Mouse (Mus musculus) heart, adult 2 months (tissue): ENCODE measurements around the gene Elob.

Experiments used
- CTCF ChIP-seq: fragments of 200-600 bp; IDR thresholded peaks from 2 replicates; pipeline ENCODE4 v1.8.1; 2022; ENCODE audit warnings: antibody characterized with exemption, mild to moderate bottlenecking, moderate library complexity
- EP300 ChIP-seq: fragments of 200-500 bp; IDR thresholded peaks from 2 replicates; pipeline ENCODE4 v1.6.1; 2011; ENCODE audit warnings: low read depth, low read length, control low read depth; ENCODE audit not compliant: insufficient read depth
- POLR2A ChIP-seq: fragments of 200-500 bp; IDR thresholded peaks from 2 replicates; pipeline ENCODE4 v1.6.1; 2011; ENCODE audit warnings: mild to moderate bottlenecking, low read depth, low read length, control low read depth; ENCODE audit not compliant: insufficient read depth

DNA sequence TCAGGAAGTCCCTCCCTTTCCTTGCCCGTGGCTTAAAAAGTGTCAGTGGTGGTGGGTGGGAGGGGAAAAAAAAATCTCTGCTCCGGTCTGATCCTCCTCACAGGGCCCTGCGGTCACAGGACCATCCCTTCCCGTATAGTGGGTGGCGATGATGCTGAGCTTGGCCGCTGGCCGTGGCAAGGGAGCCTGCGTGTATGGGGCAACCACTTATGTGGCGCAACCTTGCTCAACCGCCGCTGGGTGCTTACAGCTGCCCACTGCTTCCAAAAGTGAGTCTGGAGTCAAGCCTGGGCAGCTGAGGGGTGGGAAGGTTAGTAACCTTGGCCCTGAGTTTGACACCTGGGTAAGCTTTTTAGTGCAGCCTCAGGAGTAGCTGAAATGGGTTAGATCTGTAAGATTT is 39.6 kb upstream of the Elob start:
- no peak for TF ChIP-seq CTCF
- no peak for TF ChIP-seq POLR2A
- TF ChIP-seq EP300 = no peak
